Mouse (Mus musculus) cerebellum, adult 11-12 months (tissue): ENCODE measurements at regions not wholly inside any gene's neighbourhood (a gene's known extent, or its start where the extent isn't known, plus 50 kb on each side); places are given as distances from the start of the nearest gene placed in this dataset.

Experiments
- DNase-seq: peaks from one replicate; pipeline ENCODE4 v3.0.0; 2022

GRCm38 (mm10) chr10:37439863-37440613 is 301.3 kb upstream of the Marcks start:
- no peak for DNase-seq

- DNase-seq: no peak
These were observed 299.6 kb upstream of the Marcks start for GRCm38 (mm10) chr10:37438312-37438711.

- DNase-seq: no peak
These were observed 298.1 kb upstream of the Marcks start for GRCm38 (mm10) chr10:37436849-37437248.

- DNase-seq: no peak
These were observed 295.5 kb upstream of the Marcks start for GRCm38 (mm10) chr10:37434229-37434628.

- DNase-seq: no peak
These were observed 284.3 kb upstream of the Marcks start for GRCm38 (mm10) chr10:37423047-37423446.

- no peak for DNase-seq
These were observed 283.9 kb upstream of the Marcks start for GRCm38 (mm10) chr10:37422612-37423011.

GRCm38 (mm10) chr10:37416321-37416720 is 277.6 kb upstream of the Marcks start:
- no peak for DNase-seq

- no peak for DNase-seq
These were observed 273.7 kb upstream of the Marcks start for GRCm38 (mm10) chr10:37412401-37412800.

GRCm38 (mm10) chr10:37409749-37410148 is 271.0 kb upstream of the Marcks start:
- no peak for DNase-seq

- no peak for DNase-seq
These were observed 268.8 kb upstream of the Marcks start for GRCm38 (mm10) chr10:37407487-37407886.

- DNase-seq: no peak
These were observed 266.2 kb upstream of the Marcks start for GRCm38 (mm10) chr10:37404933-37405332.

- no peak for DNase-seq
These were observed 265.7 kb upstream of the Marcks start for GRCm38 (mm10) chr10:37404407-37404806.

- DNase-seq: no peak
These were observed 263.7 kb upstream of the Marcks start for GRCm38 (mm10) chr10:37402376-37402775.

- DNase-seq: peak; percentile 72
These were observed 262.3 kb upstream of the Marcks start for GRCm38 (mm10) chr10:37400991-37401390.

- no peak for DNase-seq
These were observed 261.7 kb upstream of the Marcks start for GRCm38 (mm10) chr10:37400379-37400778.

- DNase-seq: peak; percentile 74
These were observed 258.7 kb upstream of the Marcks start for GRCm38 (mm10) chr10:37397271-37397991.

- no peak for DNase-seq
These were observed 251.3 kb upstream of the Marcks start for GRCm38 (mm10) chr10:37390011-37390410.

- no peak for DNase-seq
These were observed 247.5 kb upstream of the Marcks start for GRCm38 (mm10) chr10:37386216-37386615.

GRCm38 (mm10) chr10:37380024-37380423 is 241.3 kb upstream of the Marcks start:
- no peak for DNase-seq

GRCm38 (mm10) chr10:37378002-37378702 is 239.4 kb upstream of the Marcks start:
- no peak for DNase-seq

GRCm38 (mm10) chr10:37377258-37378001 is 238.7 kb upstream of the Marcks start:
- no peak for DNase-seq

GRCm38 (mm10) chr10:37376172-37376571 is 237.5 kb upstream of the Marcks start:
- DNase-seq: no peak

- DNase-seq: no peak
These were observed 236.9 kb upstream of the Marcks start for GRCm38 (mm10) chr10:37375648-37376047.
